Mouse (Mus musculus) cerebellum, adult 9-10 months (tissue): Measurements from ENCODE around the gene Gemin5.
A peak's percentile ranks its signal among the peaks of the same experiment; 100 is the strongest.

Experiments
- DNase-seq: peaks from one replicate; pipeline ENCODE4 v3.0.0; 2022

The Gemin5 gene

DNA sequence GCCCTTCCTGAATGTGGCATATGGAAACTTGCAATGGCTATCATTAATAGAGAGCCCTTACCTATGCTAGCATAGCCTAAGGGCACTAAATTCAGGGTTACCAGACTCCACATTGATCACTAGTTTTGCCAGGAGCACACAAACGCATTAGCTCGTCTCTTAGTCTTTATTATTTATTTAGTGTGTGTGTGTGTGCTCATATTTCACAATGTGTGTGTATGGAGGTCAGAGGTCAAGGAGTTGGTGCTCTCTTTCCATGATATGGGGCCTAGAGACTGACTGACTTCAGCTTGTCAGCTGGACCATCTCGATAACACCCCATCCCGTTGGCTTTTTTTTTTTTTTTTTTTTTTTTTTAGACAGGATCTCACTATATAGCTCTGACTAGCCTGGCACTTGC, 1.3 kb upstream of the Gemin5 start:
- no peak for DNase-seq

DNA sequence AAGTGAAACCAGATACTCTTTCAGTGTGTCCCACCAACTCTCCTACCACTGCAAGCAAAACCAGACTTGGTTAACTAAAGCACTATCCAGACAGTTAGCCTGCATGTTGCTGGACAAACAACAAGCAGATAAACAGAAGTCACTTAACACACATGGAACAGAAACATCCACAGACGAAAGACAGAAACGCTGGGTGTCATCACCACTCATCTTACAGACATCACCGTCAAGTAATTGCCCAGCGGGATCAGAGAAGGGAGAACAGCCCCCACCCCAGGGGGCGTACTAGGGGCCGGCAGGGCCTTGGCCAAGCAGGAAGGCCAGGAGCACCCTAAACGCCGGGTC, 545 bp downstream of the Gemin5 start:
- DNase-seq: no peak

DNA sequence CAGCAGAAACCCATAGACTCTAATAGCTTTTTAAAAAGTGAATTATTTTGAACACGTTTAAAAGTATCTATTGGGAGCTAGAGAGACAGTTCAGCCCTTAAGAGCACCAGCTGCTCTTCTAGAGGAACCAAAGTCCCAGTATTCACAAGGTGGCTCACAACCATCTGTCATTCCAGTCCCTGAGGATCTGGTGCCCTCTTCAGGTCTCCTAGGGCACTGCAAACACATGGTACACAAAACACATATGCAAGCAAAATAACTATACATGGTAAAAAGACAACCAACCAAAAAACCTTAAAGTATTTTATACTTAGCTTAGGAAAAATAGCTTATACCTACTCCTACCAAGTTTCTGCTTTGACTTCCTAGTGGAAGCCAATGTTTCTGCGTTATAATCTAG, 3.3 kb downstream of the Gemin5 start:
- DNase-seq: no peak

DNA sequence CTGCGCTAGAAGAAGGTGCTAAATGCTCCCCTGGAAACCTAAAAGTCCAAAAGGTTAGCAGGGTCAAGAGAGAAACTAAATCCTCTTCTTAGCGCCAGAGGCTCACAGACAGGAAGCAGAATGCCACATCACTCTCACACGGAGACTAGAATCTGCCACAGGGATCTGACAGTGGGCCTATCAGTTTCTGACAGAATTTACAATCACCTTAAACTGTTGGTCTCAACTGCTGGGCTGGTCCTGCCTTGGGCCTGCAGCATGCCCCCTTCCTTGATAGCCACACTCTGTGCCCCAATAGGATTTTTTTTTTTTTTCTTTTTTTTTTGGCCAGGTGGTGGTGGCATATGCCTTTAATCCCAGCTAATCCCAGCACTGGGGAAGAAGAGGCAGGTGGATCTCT, 11.5 kb downstream of the Gemin5 start:
- no peak for DNase-seq

DNA sequence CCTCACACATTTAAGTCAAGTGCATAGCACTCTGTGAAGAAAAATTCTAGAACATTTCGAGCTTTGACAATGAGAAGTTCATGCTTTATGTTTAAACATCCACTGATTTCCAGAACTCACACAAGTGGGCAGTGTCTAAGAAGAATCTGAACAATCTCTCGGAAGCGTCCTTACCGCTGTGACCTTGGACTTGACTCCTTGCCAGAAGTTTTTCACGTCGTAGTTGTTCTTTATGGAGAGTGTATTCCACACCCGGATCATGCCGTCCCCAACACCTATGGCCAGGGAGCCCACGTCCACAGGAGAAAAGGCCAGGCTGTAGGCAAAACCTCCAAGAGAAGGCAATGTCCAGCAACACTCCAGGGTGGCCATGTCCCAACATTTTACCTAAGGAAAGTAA, 12.9 kb downstream of the Gemin5 start:
- no peak for DNase-seq

DNA sequence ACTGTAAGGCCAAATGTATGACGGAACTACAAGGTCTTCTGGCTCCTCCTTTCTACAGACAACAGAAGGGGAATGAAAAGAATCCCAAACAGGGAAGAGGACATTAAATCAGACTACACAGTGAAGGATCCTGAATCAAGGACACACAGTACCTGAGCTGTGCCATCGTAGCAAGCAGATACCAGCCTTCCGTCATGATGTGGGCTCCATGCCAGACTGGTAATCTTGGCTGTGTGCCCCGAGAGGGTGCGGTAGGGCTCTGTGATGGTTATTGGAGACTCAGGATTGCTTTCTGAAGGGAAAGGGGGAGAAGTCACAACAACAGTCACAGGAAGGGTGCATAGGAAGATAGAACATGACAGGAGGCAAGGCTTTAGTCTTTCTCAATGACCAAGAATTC, 22.1 kb downstream of the Gemin5 start:
- no peak for DNase-seq

DNA sequence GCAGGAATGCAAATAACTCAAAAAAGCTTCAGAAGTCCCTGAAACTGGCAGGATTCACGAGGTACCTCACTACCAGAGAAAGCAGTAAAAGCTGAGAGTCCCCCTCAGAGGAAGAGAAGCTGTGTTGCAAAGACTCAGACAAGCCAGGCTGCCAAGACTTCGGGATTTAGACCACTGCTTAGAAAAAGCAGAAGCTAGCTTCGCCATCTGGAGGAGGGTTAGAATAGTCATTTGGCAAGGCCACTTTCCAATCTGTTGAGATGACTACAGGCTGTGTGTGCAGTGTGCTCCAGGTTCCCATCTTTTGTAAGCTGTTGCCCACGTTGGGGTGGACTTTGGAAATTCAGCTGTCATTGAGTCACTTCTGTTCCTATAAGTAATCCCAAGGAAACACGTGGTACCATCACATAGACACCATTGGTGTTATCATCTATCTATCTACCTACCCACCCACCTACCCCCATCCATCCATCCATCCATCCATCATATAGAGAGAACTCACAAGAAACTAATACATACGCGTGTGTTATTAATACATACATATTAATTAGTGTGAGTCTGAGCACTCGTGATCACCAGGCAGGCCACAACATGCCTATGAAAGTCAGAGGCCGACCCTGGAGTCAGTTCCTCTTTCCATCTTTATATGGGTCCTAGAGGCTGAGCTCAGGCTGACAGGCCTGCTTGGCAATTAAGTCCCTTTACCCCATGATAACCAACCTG, 24.5 kb downstream of the Gemin5 start:
- peak; percentile 39 for DNase-seq

DNA sequence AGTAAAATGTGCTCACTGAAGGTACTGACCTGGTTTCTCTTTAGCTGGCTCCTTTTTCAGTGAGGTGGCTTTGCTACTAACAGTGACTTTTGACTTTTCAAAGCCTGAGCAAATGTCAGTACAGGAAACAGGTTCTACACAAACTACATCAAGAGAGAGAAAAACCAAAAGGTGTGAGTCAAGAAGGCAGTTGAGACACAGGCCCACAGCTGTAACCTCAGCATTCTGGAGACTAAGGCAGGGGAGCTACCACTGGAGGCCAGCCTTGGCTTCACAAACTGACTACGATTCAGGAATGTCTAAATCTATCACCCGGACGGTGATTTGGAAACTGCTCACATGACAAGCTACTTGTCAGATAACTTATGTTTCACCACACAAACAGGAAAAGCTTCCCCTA, 28.9 kb downstream of the Gemin5 start:
- DNase-seq: no peak

DNA sequence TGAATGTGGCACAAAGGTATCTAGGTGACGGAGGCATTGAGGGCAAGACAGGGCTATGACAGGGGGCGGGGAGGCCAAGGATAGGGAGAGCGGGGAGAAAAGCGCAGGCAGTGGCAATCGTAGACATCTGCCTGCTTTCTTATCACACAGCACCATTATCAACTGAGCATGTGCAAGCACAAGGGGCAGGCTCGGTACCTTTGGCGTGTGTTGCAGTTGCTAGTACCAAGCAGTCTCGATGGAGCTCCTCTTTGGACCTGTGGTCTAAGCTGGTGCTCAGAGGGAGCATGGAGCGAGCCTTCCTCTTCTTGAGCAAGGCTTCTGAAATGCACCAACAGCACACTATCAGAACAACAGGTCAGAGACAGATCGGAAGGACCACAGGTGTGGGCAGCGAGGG, 29.5 kb downstream of the Gemin5 start:
- DNase-seq: no peak

DNA sequence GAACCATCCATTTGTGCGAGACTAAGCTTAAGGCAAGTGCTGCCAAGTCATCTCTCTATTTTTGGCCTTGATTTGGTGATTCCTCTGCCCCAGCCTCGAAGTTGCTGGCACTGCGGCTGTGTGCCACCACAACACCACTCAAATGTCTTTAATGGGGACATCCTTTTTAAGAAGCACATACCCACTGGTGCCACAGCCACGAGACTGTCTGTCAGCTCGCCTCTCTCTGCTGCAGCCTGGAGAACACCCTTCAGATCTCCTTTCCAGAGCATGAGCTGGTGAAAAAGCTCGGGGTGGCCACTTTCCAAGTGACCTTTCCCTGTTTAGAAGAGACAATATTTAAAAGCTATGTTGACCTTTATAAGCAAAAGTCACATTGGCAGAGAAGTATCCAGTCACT, 31.7 kb downstream of the Gemin5 start:
- no peak for DNase-seq

DNA sequence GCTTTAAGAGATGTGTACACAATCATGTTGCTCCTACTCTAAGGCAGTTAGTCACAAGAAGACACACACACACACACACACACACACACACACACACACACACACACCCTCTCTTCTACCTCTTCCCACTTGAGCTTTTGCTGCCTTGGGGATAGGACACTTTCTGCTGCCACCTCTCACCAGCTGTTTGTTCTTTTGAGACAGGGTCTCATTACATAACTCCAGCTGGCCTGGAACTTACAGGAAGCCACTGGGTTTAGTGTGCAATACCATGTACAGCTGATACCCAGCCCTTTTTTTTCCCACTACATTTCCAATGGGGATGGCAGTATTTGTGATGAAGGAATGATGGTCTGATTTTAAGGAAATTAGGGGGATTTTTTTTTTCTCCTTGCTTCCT, 33.0 kb downstream of the Gemin5 start:
- DNase-seq: no peak

DNA sequence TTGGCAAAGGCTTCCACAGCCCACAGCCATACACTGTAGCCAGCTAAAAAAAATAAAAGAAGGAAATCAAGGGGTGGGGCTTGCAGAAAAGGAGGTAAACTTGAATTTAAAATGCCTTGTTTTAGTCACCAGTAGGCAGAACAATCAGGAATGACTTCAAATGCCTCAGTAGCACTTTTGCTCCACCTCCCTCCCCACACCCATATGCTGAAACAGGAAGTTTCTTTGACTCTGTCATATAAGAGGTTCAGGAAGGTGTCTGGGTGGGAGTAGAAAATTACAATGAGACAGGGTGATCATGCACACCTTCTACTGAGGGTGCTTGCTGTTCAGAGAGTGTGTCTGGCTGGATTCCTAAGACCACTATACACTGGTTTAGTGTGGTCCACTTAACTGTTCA, 33.5 kb downstream of the Gemin5 start:
- no peak for DNase-seq

DNA sequence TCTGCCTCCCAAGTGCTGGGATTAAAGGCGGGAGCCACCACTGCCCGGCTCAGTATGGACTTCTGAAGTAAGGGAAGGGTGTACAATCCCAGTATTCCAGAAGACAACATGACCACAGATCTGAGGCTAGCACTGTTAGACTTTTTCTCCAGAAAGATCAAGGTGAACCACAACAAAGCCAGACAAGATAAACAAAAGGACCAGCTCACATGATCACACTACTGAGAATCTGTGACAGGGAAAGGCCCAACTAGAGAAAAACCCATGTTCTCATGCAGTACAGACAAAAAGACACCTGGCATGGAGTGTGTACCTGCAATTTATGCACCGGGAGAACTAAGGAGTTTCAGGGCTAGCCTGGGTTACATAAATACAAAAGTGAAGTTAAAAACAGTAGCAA, 36.3 kb downstream of the Gemin5 start:
- DNase-seq: no peak

DNA sequence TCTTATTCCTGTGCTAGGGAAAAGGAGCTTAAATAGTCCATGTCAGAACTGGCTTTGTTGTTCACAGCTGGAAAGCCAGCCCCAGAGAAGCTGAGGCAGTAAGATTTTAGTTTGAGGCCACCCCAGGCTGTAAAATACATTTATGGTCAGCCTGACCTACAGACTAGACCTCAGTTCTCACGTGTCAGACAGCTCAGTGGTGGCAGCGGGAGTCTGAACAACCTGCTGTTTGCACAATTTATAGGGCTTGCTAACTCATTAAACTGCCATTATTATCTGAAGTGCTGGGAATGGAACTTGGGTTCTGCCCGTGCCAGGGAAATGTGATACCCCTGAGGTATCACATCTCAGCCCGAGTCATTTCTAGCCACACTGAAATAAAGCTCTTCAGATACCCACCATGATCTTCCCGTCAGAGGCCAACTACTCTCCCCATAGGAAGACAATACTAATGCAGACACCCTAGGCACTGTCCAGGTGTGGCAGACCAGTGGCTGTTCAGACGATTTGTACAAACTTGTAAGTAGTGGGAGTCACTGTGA, 39.0 kb downstream of the Gemin5 start:
- DNase-seq: no peak

DNA sequence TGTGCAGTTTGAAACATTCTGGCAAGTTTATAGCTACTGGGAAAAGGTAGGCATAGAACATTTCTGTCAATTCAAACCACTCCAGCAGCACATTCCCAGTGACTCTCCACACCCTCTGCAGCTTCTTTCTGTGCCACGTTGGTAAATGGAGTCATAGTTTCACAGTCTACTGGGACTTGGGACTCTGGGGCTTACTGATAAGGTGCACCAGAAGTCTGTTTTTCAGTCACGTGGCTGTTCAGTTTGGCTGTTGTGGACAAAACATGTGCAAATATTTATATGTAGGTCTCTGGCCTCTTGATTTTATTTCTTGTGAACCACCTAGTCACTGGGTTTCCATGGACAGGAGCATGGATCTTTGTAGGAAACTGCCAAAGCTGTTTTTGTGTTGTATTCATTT, 40.8 kb downstream of the Gemin5 start:
- no peak for DNase-seq

DNA sequence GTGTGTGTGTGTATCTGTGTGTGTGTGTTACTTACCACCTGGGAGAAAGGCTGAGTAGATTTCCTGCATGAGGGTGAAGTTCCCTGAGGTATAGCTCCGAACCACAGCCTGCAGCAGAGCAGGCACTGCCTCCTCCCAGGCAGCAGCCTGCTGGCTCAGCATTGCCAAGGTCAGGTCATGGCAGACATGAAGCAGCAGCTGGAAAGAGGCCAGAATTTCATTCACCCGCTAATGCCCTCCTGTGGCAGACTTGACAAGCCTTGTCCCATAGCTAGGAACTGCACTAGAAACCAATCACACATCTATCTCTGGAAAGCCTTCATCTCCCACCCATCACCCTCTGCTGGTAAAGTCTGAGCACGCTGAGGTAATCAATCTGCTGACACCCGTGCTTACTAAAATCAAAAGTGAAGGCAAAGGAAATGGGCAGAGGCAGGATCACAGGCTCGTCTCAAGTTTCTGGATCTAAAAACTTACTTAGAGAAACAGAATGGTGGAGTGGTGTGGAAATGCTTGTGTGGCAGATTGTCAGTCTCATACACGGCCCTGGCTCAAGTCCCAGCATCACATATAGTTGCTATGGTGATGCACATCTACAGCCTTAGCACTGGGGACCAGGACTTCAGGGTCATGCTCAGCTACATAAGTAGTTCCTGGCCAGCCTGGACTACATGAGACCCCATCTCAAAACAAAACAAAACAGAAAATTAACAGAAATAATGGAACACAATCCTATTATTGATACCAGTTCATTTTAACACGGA, 41.8 kb downstream of the Gemin5 start:
- peak; percentile 84 for DNase-seq

DNA sequence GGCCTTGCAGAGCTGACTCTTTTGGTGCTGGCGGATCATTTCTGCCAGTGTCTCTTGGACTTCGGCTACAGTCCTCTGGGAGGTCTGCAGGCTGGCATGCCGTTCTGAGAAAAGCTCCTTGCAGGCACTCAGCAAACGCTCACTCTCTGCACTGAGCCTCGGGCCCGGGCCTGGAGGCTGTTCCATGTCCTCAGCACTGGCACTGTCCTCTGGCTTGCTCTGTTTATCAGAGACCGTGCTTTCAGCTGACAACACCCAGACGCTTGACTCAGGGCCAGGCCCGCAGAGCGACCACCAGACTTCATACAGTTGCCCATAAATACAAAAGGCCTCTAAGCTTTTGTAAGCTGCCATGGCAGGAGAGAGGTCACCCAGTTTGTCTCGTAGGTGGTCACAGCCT, 43.3 kb downstream of the Gemin5 start:
- no peak for DNase-seq

DNA sequence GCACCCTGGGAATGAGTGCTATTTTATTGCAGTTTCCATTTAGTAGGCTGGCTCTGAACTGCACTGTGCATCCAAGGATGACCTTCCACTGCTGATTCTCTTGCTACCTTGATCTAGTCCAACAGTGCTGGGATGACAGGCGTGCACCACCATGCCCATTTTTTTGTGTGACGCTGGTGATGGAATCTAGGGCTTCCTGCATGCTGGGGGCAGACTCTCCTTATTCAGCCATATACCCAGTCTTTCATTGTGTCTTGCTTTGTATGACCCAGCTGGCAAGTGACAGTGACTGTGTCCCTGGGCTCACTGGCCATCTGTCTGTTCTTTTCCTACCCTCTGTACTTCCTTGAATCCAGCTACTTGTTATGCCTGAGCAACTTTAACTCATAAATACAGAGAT, 44.6 kb downstream of the Gemin5 start:
- peak; percentile 65 for DNase-seq

DNA sequence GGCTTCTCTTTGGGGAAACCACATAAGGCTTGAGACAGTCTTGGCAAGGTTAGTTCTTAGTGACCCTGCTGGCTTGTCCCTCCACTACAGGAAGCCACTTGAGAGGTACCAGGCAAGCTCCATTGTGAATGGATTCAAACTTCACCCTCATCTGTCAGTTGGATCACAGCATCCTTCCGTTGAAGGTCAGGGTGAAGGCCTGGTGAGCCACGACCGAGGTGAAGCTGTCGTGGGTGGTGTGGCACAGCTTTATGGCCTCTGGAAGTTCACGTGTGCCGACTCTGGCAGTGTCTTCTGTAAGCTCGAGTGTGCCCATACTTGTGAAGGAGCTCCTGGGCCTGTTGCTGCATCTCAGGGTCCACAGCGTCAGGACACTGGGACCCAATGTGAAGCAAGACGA, 47.0 kb downstream of the Gemin5 start:
- no peak for DNase-seq

DNA sequence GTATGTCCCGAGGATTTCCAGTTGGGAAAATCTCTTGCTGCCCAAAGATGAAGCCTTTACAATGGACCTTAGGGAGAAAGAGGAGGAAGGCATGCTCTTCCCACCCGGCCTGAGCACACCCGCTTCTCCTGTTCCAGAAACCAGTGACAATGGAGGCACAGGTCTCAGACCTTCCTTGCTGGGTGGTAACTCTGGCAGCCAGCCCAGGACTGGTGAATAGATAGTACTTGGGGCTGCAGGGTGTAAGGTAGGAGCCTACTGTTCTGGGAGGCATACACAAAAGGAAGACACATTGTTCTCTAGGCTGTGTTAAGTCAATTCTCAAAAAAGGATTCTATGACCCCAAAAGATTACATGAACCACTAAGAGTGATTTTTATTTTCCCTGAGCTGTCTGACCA, 47.7 kb downstream of the Gemin5 start:
- no peak for DNase-seq

DNA sequence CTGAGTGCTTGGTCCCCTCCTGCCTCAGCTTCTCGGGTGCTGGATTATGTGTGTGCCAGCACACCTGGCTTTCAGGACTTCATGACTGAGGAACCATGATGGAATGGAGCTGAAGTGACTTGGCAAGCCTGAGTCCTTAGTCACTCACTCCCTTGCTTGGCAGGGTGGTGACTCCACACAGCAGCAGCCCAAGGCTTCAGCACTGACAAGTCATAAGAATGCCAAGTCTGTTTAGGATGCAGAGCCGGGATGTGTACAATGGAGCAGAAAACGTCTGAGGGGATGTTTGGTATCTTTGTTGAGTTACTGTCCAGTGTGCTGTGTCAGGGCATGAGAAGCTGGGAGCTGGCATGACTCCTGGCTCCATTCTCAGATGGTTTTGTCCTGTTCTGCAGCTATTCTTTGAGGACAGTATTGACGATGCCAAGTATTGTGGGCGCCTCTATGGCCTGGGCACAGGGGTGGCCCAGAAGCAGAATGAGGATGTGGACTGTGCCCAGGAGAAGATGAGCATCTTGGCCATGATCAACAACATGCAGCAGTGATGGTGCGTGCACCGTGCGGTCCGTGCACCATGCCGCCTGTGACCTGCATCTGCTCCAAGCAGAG, 51.2 kb downstream of the Gemin5 start:
- no peak for DNase-seq

DNA sequence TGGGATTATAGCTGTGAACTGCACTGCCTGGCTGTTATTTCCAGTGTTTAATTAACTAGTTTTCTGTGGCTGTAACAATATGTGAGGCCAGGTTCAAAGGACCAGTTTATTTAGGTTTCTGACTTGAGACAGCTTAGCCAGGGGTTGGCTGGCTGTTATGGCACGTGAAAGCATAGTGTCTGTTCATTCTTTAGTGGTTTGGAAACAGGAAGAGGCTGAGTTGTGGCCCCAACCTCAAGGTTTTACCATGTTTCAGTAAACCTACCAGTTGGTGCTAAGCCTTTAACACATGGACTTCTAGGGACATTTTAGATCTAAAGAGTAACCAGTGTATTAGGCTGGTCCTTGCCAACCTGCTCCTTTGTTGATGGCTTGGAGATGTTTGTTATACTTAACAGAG, 51.8 kb downstream of the Gemin5 start:
- DNase-seq: no peak

DNA sequence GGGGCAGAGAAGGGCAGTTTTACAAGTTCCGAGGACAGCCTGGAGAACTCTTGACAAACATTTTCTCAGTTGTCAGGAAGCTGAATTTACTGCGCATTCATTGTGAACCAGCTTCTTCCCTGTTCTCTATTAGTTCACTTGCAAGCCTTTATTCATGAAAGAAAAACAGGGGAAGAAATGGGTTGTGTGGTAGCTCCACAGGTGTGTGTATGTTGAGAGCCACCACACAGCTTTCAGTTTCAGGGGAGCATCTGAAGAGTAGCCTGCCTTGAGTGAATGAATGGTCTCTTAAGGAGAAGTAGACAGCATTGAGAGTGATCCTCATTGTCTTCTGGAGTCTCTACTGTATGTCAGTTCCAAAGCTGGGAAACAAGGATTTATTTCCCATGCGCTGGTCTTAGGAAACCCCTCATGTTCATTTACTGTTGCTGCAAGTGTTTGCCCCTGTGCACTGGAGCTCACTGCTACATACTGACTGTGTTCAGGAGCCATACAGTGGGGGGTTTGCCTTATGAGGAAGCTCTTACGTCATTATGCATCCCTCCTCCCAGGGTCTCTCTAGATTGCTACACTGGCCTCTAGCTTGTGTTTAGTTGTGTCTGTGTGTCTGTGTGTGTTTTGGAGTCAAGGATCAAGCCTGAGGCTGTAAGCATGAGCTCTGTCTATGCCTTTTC, 60.5 kb downstream of the Gemin5 start:
- DNase-seq: no peak

DNA sequence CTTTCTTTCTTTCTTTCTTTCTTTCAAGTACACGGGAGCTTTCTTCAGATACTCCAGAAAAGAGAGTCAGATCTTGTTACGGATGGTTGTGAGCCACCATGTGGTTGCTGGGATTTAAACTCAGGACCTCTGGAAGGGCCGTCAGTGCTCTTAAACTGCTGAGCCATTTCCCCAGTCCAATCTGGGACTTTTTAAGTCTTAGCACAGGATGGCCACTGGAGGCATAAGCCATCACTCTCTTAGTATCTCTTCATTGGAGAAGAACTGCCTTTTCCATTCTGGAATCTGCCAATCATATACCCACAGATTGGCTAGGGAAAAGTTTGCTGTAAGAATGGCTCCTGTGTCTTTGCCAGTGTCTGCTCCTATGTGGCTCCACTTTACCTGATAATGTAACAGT, 61.3 kb downstream of the Gemin5 start:
- no peak for DNase-seq
